Mouse (Mus musculus) MEL (cell line): ENCODE results near the gene Erg.

ENCODE experiments used
- CTCF ChIP-seq, 3 experiments: IDR thresholded peaks in 2 of 3; conservative IDR thresholded peaks in 1 of 3; 2 replicates each; pipeline ENCODE4 v1.5.1; 2011 to 2012; ENCODE audit warnings: low read length in 3 of 3, low read depth in 2 of 3, mild to moderate bottlenecking in 2 of 3, improper control_type of control experiment in 1 of 3, inconsistent platforms in 1 of 3, mixed read lengths in 1 of 3, moderate library complexity in 1 of 3; ENCODE audit not compliant: control insufficient read depth in 1 of 3, insufficient read depth in 1 of 3, poor library complexity in 1 of 3, severe bottlenecking in 1 of 3
- MAX ChIP-seq: IDR thresholded peaks from 2 replicates; pipeline ENCODE4 v1.6.1; 2011; ENCODE audit warnings: low read length, improper control_type of control experiment
- POLR2AphosphoS5 ChIP-seq: IDR thresholded peaks from 2 replicates; pipeline ENCODE4 v1.6.1; 2012; ENCODE audit warnings: low read depth, borderline replicate concordance, mild to moderate bottlenecking, inconsistent platforms, low read length, moderate library complexity, mixed read lengths
- ZKSCAN1 ChIP-seq: IDR thresholded peaks from 2 replicates; pipeline ENCODE4 v1.6.1; 2012; ENCODE audit warnings: low read depth, mild to moderate bottlenecking, inconsistent platforms, low read length, improper control_type of control experiment, moderate library complexity

GRCm38 (mm10) chr16:95619859-95620325 lies 33.5 kb upstream of the Erg start:
- no peak for TF ChIP-seq CTCF (IDR thresholded peaks at IDR 0.05 in 2 of 3, conservative IDR thresholded peaks at IDR 0.05 in 1 of 3; ENCODE audit: control insufficient read depth in 1 of 3, insufficient read depth in 1 of 3, low read depth in 2 of 3, low read length in 3 of 3, poor library complexity in 1 of 3, severe bottlenecking in 1 of 3)
- TF ChIP-seq POLR2AphosphoS5: no peak
- no peak for TF ChIP-seq ZKSCAN1
- no peak for TF ChIP-seq MAX
